Mouse (Mus musculus): ENCODE results near the gene Rnf186. TPM values are rescaled to one million over a fixed set of nuclear protein-coding genes. Genes with fewer than 3 reads are reported as not detected.
"Not testable (repeated sequence)": the region's sequence is repeated elsewhere in the genome, so short reads cannot be mapped to it uniquely, and the experiment has no call there.

Rnf186 gene
- polyA plus RNA-seq, 1 experiment from 2014 or later: 2.3 TPM

GRCm38 (mm10) chr4:138972827-138973718 is 6.2 kb downstream of the Rnf186 start, which contains the start of gene Tmco4:
TSS of gene Tmco4 (plus strand) at chr4:138972888.
- H3K27ac ChIP-seq: peak within 1 kb of the TSS; percentile 90
- no peaks in the 10 kb centered on the region for H3K9me3 ChIP-seq
- H3K4me2 ChIP-seq: peak within 1 kb of the TSS; percentile 88
- no peaks in the 10 kb centered on the region for H3K27me3 ChIP-seq
- WGBS: 1% methylated on average over 59 of the region's 60 CpGs
- ATAC-seq (ENCODE audit: borderline replicate concordance, extremely low read depth, low FRiP score, low TSS enrichment): peak; percentile 80
- no peaks in the 10 kb centered on the region for H3K36me3 ChIP-seq
- peaks cover 29% of the 10 kb centered on the region for H3K4me1 ChIP-seq
- peak within 1 kb of the TSS; percentile 72 for H3K4me3 ChIP-seq
- H3K9ac ChIP-seq: peak within 1 kb of the TSS; percentile 73

DNA sequence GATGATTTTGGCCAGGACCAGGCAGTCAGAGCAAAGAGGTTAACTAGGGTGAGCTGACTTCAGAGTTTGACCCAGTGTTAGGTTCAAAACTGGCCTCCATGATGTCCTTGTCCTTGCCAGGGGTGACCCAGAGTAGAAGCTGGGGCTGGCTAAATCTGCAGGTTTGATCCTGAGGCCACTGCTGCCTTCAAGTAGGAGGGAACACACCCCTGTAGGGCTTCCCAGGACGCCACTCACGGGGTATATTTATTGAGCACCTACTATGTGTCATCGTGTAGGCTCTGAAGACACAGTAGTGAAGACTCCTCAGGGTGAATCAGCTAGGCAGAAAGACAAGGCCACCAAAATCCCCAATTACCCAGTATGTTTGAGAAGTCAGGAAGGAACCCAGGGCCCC is 6.8 kb downstream of the Rnf186 start:
- Histone ChIP-seq H3K4me1 (peaks cover 29% of the 10 kb centered on the region), H3K27me3 (no peaks in the 10 kb centered on the region), H3K27ac (peak overlapping the region; percentile 90; the same call in 1 of the 2 replicates), H3K9ac (peak overlapping the region; percentile 73), H3K4me3 (peak overlapping the region; percentile 72), H3K9me3 (no peaks in the 10 kb centered on the region), H3K4me2 (peak overlapping the region; percentile 88), H3K36me3 (no peaks in the 10 kb centered on the region)
- peak; percentile 20 for ATAC-seq (ENCODE audit: borderline replicate concordance, extremely low read depth, low FRiP score, low TSS enrichment)
- 50% methylated on average over 3 of the region's 3 CpGs for WGBS

DNA sequence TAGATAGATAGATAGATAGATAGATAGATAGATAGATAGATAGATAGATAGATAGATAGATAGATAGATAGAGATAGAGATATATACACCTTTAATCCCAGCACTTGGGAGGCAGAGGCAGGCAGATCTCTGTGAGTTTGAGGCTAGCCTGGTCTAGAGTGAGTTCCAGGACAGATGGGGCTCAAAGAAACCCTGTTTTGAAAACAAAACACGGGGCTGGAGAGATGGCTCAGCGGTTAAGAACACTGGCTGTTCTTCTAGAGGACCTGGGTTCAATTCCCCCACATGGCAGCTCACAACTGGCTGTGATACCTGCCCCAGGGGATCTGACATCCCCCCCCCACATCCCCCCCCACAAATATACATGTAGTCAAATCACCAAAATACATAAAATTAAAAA is 7.6 kb downstream of the Rnf186 start:
- ATAC-seq (ENCODE audit: borderline replicate concordance, extremely low read depth, low FRiP score, low TSS enrichment); H3K4me2 ChIP-seq: not testable (repeated sequence)
- WGBS: 86% methylated on average over 2 of the region's 2 CpGs

DNA sequence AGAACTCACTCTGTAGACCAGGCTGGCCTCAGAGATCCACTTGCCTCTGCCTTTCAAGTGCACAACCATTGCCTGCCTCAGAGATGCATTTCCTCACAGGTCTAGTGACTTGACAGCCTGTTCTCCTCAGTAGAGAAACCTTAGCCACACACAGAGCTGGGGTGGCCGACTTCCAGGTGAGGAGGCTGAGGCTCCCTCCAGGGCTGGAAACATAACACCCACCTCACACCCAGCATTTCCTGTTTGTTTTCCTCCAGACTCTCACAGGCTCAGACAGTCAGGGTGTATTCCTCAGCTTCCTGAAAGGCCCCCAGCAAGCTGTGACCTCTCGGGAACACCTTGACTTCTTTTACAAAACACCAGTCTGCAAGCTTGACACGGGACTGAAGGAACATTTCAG is 8.3 kb downstream of the Rnf186 start:
- Histone ChIP-seq H3K27me3 (no peaks in the 10 kb centered on the region), H3K9me3 (no peaks in the 10 kb centered on the region), H3K4me2 (no peak overlapping the region), H3K9ac (no peak overlapping the region), H3K4me1 (peaks cover 18% of the 10 kb centered on the region), H3K4me3 (no peak overlapping the region), H3K36me3 (no peaks in the 10 kb centered on the region), H3K27ac (no peak overlapping the region)
- ATAC-seq (ENCODE audit: borderline replicate concordance, extremely low read depth, low FRiP score, low TSS enrichment): no peak
- WGBS: 25% methylated on average over 3 of the region's 3 CpGs

More for the DNA sequence above, 7.6 kb downstream of the Rnf186 start:
- H3K4me1 ChIP-seq: peaks cover 24% of the 10 kb centered on the region
- H3K9me3 ChIP-seq, H3K4me3 ChIP-seq, H3K36me3 ChIP-seq, H3K27ac ChIP-seq, H3K9ac ChIP-seq, H3K27me3 ChIP-seq: not testable (repeated sequence)

- no peaks in the 10 kb centered on the region for H3K9me3 ChIP-seq
- ATAC-seq (ENCODE audit: borderline replicate concordance, extremely low read depth, low FRiP score, low TSS enrichment): no peak
- H3K4me3 ChIP-seq: no peak overlapping the region
- H3K27ac ChIP-seq: no peak overlapping the region
- H3K27me3 ChIP-seq: no peaks in the 10 kb centered on the region
- H3K9ac ChIP-seq: no peak overlapping the region
- H3K4me1 ChIP-seq: peaks cover 20% of the 10 kb centered on the region
- no peak overlapping the region for H3K4me2 ChIP-seq
- WGBS: 47% methylated on average over 6 of the region's 6 CpGs
- H3K36me3 ChIP-seq: no peaks in the 10 kb centered on the region
Observed at GRCm38 (mm10) chr4:138976046-138976445, 9.1 kb downstream of the Rnf186 start.

GRCm38 (mm10) chr4:138980021-138980420 is 13.1 kb downstream of the Rnf186 start:
- 68% methylated on average over 8 of the region's 8 CpGs for WGBS
- H3K4me1 ChIP-seq: 0 out of 2 replicates have a peak, but pooled peaks cover 6% of the 10 kb centered on the region
- no peaks in the 10 kb centered on the region for H3K9me3 ChIP-seq
- H3K9ac ChIP-seq: no peak overlapping the region
- no peak for ATAC-seq (ENCODE audit: borderline replicate concordance, extremely low read depth, low FRiP score, low TSS enrichment)
- H3K27me3 ChIP-seq: no peaks in the 10 kb centered on the region
- no peak overlapping the region for H3K4me3 ChIP-seq
- no peak overlapping the region for H3K4me2 ChIP-seq
- no peak overlapping the region for H3K27ac ChIP-seq
- H3K36me3 ChIP-seq: no peaks in the 10 kb centered on the region

- ATAC-seq (ENCODE audit: borderline replicate concordance, extremely low read depth, low FRiP score, low TSS enrichment): no peak
- Histone ChIP-seq H3K27ac (no peak overlapping the region), H3K9me3 (no peaks in the 10 kb centered on the region), H3K36me3 (no peaks in the 10 kb centered on the region), H3K27me3 (no peaks in the 10 kb centered on the region), H3K4me3 (no peak overlapping the region), H3K9ac (no peak overlapping the region), H3K4me1 (0 out of 2 replicates have a peak, but pooled peaks cover 5% of the 10 kb centered on the region), H3K4me2 (peak overlapping the region; percentile 9; the same call in 1 of the 2 replicates)
- 21% methylated on average over 12 of the region's 12 CpGs for WGBS
Observed at GRCm38 (mm10) chr4:138980771-138981420, 14.0 kb downstream of the Rnf186 start.

DNA sequence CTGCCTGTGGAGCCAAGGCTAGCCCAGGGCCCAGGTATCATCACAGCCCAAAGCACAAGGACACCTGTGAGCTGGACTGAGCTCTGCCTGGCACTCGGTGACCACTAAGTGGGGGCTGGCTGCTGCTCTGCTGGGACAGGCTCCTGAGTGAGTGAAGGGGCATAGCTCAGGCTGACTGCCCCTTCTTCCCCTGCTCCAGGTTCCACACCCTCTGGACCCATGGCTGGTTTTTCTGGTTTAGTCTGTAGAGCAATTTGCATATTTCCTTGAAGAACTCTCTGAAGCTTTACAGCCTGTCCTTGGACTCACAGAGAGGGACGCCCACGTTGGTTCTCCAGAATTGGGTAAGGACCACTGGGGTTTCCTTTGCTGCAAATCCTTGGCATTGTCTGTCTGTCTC is 16.5 kb downstream of the Rnf186 start:
- 0 out of 2 replicates have a peak overlapping the region, but pooled peaks have one; percentile 40 for H3K27ac ChIP-seq

DNA sequence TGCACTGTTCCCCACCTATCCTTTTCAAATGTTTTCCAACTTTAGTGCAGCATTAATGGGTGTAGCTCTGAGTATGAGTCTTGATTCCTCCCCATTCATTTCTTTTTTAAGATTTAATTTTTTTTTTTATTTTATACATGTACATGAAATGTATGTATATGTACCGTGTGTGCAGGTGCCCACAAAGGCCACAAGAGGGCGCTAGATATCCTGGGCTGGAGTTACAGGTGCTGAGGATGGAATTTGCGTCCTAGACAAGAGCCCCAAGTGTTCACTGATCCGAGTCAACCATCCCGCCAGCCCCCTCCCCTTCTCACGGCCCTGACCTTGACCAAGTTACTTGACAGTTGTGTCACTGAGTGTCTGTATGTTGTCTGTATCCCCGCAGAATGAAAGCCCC is 17.8 kb downstream of the Rnf186 start:
- H3K27me3 ChIP-seq: no peaks in the 10 kb centered on the region
- no peaks in the 10 kb centered on the region for H3K36me3 ChIP-seq
- WGBS: 71% methylated on average over 7 of the region's 7 CpGs
- ATAC-seq (ENCODE audit: borderline replicate concordance, extremely low read depth, low FRiP score, low TSS enrichment): no peak
- no peak overlapping the region for H3K9ac ChIP-seq
- H3K9me3 ChIP-seq: no peaks in the 10 kb centered on the region
- H3K4me3 ChIP-seq: no peak overlapping the region
- H3K27ac ChIP-seq: no peak overlapping the region
- 0 out of 2 replicates have a peak, but pooled peaks cover 2% of the 10 kb centered on the region for H3K4me1 ChIP-seq
- no peak overlapping the region for H3K4me2 ChIP-seq

More for the DNA sequence above, 16.5 kb downstream of the Rnf186 start:
- H3K9ac ChIP-seq: no peak overlapping the region
- H3K4me1 ChIP-seq: 0 out of 2 replicates have a peak, but pooled peaks cover 2% of the 10 kb centered on the region
- no peaks in the 10 kb centered on the region for H3K27me3 ChIP-seq
- H3K36me3 ChIP-seq: no peaks in the 10 kb centered on the region
- H3K4me2 ChIP-seq: no peak overlapping the region
- no peak overlapping the region for H3K4me3 ChIP-seq
- 53% methylated on average over 3 of the region's 3 CpGs for WGBS
- ATAC-seq (ENCODE audit: borderline replicate concordance, extremely low read depth, low FRiP score, low TSS enrichment): no peak
- H3K9me3 ChIP-seq: no peaks in the 10 kb centered on the region

GRCm38 (mm10) chr4:138986280-138986679 is 19.4 kb downstream of the Rnf186 start:
- WGBS: 59% methylated on average over 5 of the region's 5 CpGs
- ATAC-seq (ENCODE audit: borderline replicate concordance, extremely low read depth, low FRiP score, low TSS enrichment): no peak
- H3K4me3 ChIP-seq: no peak overlapping the region

GRCm38 (mm10) chr4:138994389-138994788 is 27.5 kb downstream of the Rnf186 start:
- Histone ChIP-seq H3K9me3 (no peaks in the 10 kb centered on the region), H3K4me3 (no peak overlapping the region), H3K36me3 (no peaks in the 10 kb centered on the region), H3K4me2 (no peak overlapping the region), H3K9ac (no peak overlapping the region), H3K27me3 (no peaks in the 10 kb centered on the region), H3K4me1 (no peaks in the 10 kb centered on the region), H3K27ac (no peak overlapping the region)
- ATAC-seq (ENCODE audit: borderline replicate concordance, extremely low read depth, low FRiP score, low TSS enrichment): no peak
- 63% methylated on average over 3 of the region's 3 CpGs for WGBS

More at GRCm38 (mm10) chr4:138986280-138986679, 19.4 kb downstream of the Rnf186 start:
- Histone ChIP-seq H3K27me3 (no peaks in the 10 kb centered on the region), H3K36me3 (no peaks in the 10 kb centered on the region), H3K27ac (no peak overlapping the region), H3K4me2 (no peak overlapping the region), H3K4me1 (no peaks in the 10 kb centered on the region), H3K9me3 (no peaks in the 10 kb centered on the region), H3K9ac (no peak overlapping the region)

DNA sequence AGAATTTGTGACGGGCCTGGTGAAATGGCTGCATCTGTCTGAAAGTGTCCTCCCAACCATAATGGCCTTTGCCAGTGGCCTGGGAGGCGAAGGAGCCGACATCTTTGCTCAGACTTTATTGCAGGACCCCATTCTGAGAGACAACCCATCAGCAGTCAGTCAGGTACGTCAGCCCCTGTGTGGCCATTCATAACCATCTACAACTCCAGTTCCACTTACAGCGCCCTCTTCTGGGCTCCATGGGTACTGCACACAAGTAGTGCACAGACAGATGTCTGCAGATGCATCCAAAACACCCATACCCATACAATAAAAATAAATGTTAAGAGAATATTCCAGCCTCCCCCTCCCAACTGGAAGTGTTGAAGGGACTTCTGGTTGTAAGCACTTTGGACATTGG is 29.5 kb downstream of the Rnf186 start:
- Histone ChIP-seq H3K27me3 (no peaks in the 10 kb centered on the region), H3K4me1 (no peaks in the 10 kb centered on the region), H3K4me2 (no peak overlapping the region), H3K27ac (no peak overlapping the region), H3K9ac (no peak overlapping the region), H3K4me3 (no peak overlapping the region), H3K36me3 (no peaks in the 10 kb centered on the region), H3K9me3 (no peaks in the 10 kb centered on the region)
- no peak for ATAC-seq (ENCODE audit: borderline replicate concordance, extremely low read depth, low FRiP score, low TSS enrichment)
- whole genome bisulfite sequencing: 79% methylated on average over 5 of the region's 5 CpGs

All from lung, embryonic 15.5 days (tissue).